Mouse (Mus musculus) thymus, adult 2 months (tissue): ENCODE results near the gene Atp5mpl.

ENCODE experiments used
- CTCF ChIP-seq: fragments of 200-500 bp; IDR thresholded peaks from 2 replicates; pipeline ENCODE4 v1.5.1; 2012; ENCODE audit warnings: mild to moderate bottlenecking, control low read depth, low read length, moderate library complexity, borderline replicate concordance; ENCODE audit not compliant: control insufficient read depth, poor library complexity, insufficient read depth; ENCODE audit errors: extremely low read depth
- POLR2A ChIP-seq: fragments of 200-500 bp; IDR thresholded peaks from 2 replicates; pipeline ENCODE4 v1.6.1; 2012; ENCODE audit warnings: mild to moderate bottlenecking, low read length, control low read depth, moderate library complexity; ENCODE audit not compliant: control insufficient read depth, poor library complexity, insufficient read depth; ENCODE audit errors: extremely low read depth

GRCm38 (mm10) chr12:111992626-111993025 is 25.8 kb upstream of the Atp5mpl start:
- TF ChIP-seq POLR2A (no peak), CTCF (no peak)
